In the genomic region with DNA sequence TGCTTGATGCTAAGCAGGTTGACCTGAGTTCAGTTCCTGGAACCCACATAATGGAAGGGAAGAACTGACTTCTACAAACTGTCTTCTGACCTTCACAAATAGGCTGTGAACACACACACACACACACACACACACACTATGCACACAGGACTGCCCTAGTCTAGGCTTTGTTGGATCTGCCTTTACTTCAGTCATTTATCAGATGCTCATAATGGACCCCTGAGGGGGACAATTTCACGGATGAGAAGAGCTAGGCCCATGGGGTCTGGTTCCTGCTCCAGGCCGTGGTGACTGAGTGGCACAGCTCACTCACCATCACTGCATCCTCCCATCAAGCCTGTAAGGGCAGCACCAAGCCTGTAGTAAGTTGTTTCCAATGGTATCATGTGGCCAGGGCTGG, we compare ENCODE assay signal across 26 mouse cellular contexts. TPM values are rescaled to one million over a fixed set of nuclear protein-coding genes. Genes with fewer than 3 reads are reported as not detected.
"Had no signal": no experiment of that assay in that cellular context is flagged by ENCODE, and none has a peak within 500 bp of the region (broad histone marks: within the 10 kb centered on the region; RNA-seq: fewer than 3 reads in every experiment).

No protein-coding gene starts in this region.

- DNase-seq: kidney, adult 2 months; kidney, postnatal 25 days; layer of hippocampus, adult 9-11 months; liver, embryonic 13.5 days; lung, adult 2 months; lung, postnatal 14 days; lung, postnatal 4 days; thymus, adult 2 months; thymus, postnatal 14 days; thymus, postnatal 4 days had no signal

- H3K4me1 ChIP-seq: liver, embryonic 13.5 days had no signal

- H3K27ac ChIP-seq: kidney, postnatal 0 days; layer of hippocampus, adult 2 months; left cerebral cortex, adult 2 months; liver, embryonic 13.5 days; midbrain, embryonic 12.5 days; midbrain, embryonic 15.5 days had no signal

- H3K4me3 ChIP-seq: layer of hippocampus, adult 2 months; left cerebral cortex, adult 2 months; liver, embryonic 13.5 days; midbrain, embryonic 12.5 days; midbrain, embryonic 15.5 days; myocyte had no signal

- ATAC-seq: midbrain, embryonic 15.5 days had no signal

- H3K27me3 ChIP-seq: liver, embryonic 13.5 days; midbrain, embryonic 12.5 days; midbrain, embryonic 15.5 days had no signal

- H3K9me3 ChIP-seq: liver, embryonic 13.5 days; midbrain, embryonic 12.5 days; midbrain, embryonic 15.5 days had no signal

- H3K9ac ChIP-seq: liver, embryonic 13.5 days; midbrain, embryonic 15.5 days had no signal

- H3K36me3 ChIP-seq: liver, embryonic 13.5 days; midbrain, embryonic 12.5 days; midbrain, embryonic 15.5 days had no signal

- H3K4me2 ChIP-seq: liver, embryonic 13.5 days; midbrain, embryonic 12.5 days; midbrain, embryonic 15.5 days had no signal

RNA-seq across cellular contexts. Expression of a gene that starts 13.6 kb away (rescaled TPM):
- total RNA-seq: liver, adult 2 months; megakaryocyte progenitor cell, adult 5-6 weeks; megakaryocyte-erythroid progenitor cell, adult 5-6 weeks; monocyte, adult 5-6 weeks had no signal
- polyA plus RNA-seq: kidney, embryonic 14.5 days; kidney, postnatal 0 days; large intestine, adult 2 months; limb, embryonic 11.5 days; liver, adult 2 months; liver, embryonic 13.5 days; liver, embryonic 16.5 days; lung, adult 2 months; lung, embryonic 16.5 days; spleen, adult 2 months; thymus, adult 2 months had no signal
